Mouse (Mus musculus) intestine, embryonic 16.5 days (tissue): ENCODE data around the gene Phf11d. TPM values are rescaled to one million over a fixed set of nuclear protein-coding genes. Genes with fewer than 3 reads are reported as not detected.
"Not testable (repeated sequence)": the region's sequence is repeated elsewhere in the genome, so short reads cannot be mapped to it uniquely, and the experiment has no call there.

Source experiments
- ATAC-seq: fragments of 200-750 bp; cut with Nextera tagmentation; 2 replicates; pipeline ENCODE4 v1.8.0; 2017; ENCODE audit warnings: moderate TSS enrichment, moderate library complexity
- H3K27ac ChIP-seq: fragments of 300-500 bp; sonication (generic); 2 replicates; pipeline ENCODE4 v1.5.1; 2014; ENCODE audit warnings: mild to moderate bottlenecking, low read length
- H3K27me3 ChIP-seq: fragments of 300-500 bp; sonication (generic); replicated peaks from 2 replicates; pipeline ENCODE4 v1.6.1; 2014; ENCODE audit warnings: low read length, control low read depth, mixed read lengths; ENCODE audit not compliant: control insufficient read depth, insufficient read depth
- H3K36me3 ChIP-seq: fragments of 300-500 bp; sonication (generic); 2 replicates; pipeline ENCODE4 v1.6.1; 2014; ENCODE audit warnings: low read length, control low read depth; ENCODE audit not compliant: control insufficient read depth, insufficient read depth
- H3K4me1 ChIP-seq: fragments of 300-500 bp; sonication (generic); 2 replicates; pipeline ENCODE4 v1.6.1; 2014; ENCODE audit warnings: low read length, control low read depth, mixed read lengths; ENCODE audit not compliant: control insufficient read depth, insufficient read depth
- H3K4me2 ChIP-seq: fragments of 300-500 bp; sonication (generic); 2 replicates; pipeline ENCODE4 v1.6.1; 2014; ENCODE audit warnings: low read depth, low read length, control low read depth
- H3K4me3 ChIP-seq: fragments of 300-500 bp; sonication (generic); 2 replicates; pipeline ENCODE4 v1.5.1; 2014; ENCODE audit warnings: mild to moderate bottlenecking, low read length
- H3K9ac ChIP-seq: fragments of 300-500 bp; sonication (generic); 2 replicates; pipeline ENCODE4 v1.6.1; 2014; ENCODE audit warnings: low read depth, low read length
- H3K9me3 ChIP-seq: fragments of 300-500 bp; sonication (generic); 2 replicates; pipeline ENCODE4 v1.6.1; 2016; ENCODE audit warnings: low read length, control low read depth; ENCODE audit not compliant: control insufficient read depth
- WGBS: fragments of 180-500 bp; shearing (Covaris S2); extraction: QIAGEN DNeasy Blood & Tissue Kit; methylation state at CpG from one replicate; pipeline ENCODE4 v1.1.7; 2014; 5-methylcytosine and 5-hydroxymethylcytosine counted together
- polyA plus RNA-seq: library from polyadenylated mRNA; unstranded; fragments of >200 nt; fragmentation: Nextera tagmentation; extraction: Ambion mirVana; gene quantifications from 2 replicates; pipeline ENCODE4 v1.2.1, GENCODE M21; 2015

Phf11d gene
- polyA plus RNA-seq, 1 experiment from 2014 or later: 2.2 TPM

GRCm38 (mm10) chr14:59339541-59339940, 25.7 kb downstream of the Phf11d start:
- H3K4me2 ChIP-seq: no peak overlapping the region
- ATAC-seq: no peak
- H3K4me1 ChIP-seq: no peaks in the 10 kb centered on the region
- H3K9ac ChIP-seq: no peak overlapping the region
- no peaks in the 10 kb centered on the region for H3K36me3 ChIP-seq
- H3K27ac ChIP-seq: no peak overlapping the region
- H3K9me3 ChIP-seq: no peaks in the 10 kb centered on the region
- H3K27me3 ChIP-seq: no peaks in the 10 kb centered on the region
- no peak overlapping the region for H3K4me3 ChIP-seq
- WGBS: 90% methylated on average over 1 of the region's 1 CpGs

- 89% methylated on average over 3 of the region's 3 CpGs for WGBS
- H3K4me3 ChIP-seq, H3K36me3 ChIP-seq, H3K27ac ChIP-seq, H3K4me1 ChIP-seq, ATAC-seq, H3K9me3 ChIP-seq, H3K4me2 ChIP-seq, H3K9ac ChIP-seq, H3K27me3 ChIP-seq: not testable (repeated sequence)
These were observed 29.2 kb downstream of the Phf11d start for GRCm38 (mm10) chr14:59336056-59336455.

- WGBS: 46% methylated on average over 3 of the region's 3 CpGs
- not testable (repeated sequence) for H3K27me3 ChIP-seq, H3K27ac ChIP-seq, H3K36me3 ChIP-seq, ATAC-seq, H3K4me1 ChIP-seq, H3K4me2 ChIP-seq, H3K9ac ChIP-seq, H3K9me3 ChIP-seq, H3K4me3 ChIP-seq
These were observed 34.8 kb downstream of the Phf11d start for GRCm38 (mm10) chr14:59330499-59330898.

GRCm38 (mm10) chr14:59319970-59320369, 45.3 kb downstream of the Phf11d start:
- H3K9ac ChIP-seq, H3K4me1 ChIP-seq, H3K4me3 ChIP-seq, ATAC-seq, H3K27ac ChIP-seq, H3K4me2 ChIP-seq, H3K36me3 ChIP-seq, H3K9me3 ChIP-seq, H3K27me3 ChIP-seq: not testable (repeated sequence)
- WGBS: 82% methylated on average over 6 of the region's 6 CpGs

GRCm38 (mm10) chr14:59319036-59319435, 46.2 kb downstream of the Phf11d start:
- not testable (repeated sequence) for H3K9me3 ChIP-seq

More at GRCm38 (mm10) chr14:59319036-59319435, 46.2 kb downstream of the Phf11d start:
- not testable (repeated sequence) for H3K9ac ChIP-seq, H3K27me3 ChIP-seq, ATAC-seq, H3K4me3 ChIP-seq, H3K36me3 ChIP-seq, H3K4me1 ChIP-seq, H3K4me2 ChIP-seq, H3K27ac ChIP-seq
- 89% methylated on average over 3 of the region's 3 CpGs for WGBS

Other genes starting within 250 kb of the Phf11d start
- not detected in 2 replicates for gene 1700129C05Rik, start 222.6 kb downstream of the Phf11d start, polyA plus RNA-seq
- not detected in 2 replicates for gene Gm5142, start 186.7 kb downstream of the Phf11d start, polyA plus RNA-seq
- 46.4 and 51.0 TPM in 2 replicates for gene Rcbtb1, start 164.3 kb downstream of the Phf11d start, polyA plus RNA-seq
- not detected in 2 replicates for gene Gm6904, start 105.3 kb downstream of the Phf11d start, polyA plus RNA-seq
- 0.13 and 0.17 TPM in 2 replicates for gene Phf11a, start 67.9 kb downstream of the Phf11d start, polyA plus RNA-seq
- 0.88 and 1.0 TPM in 2 replicates for gene Phf11b, start 24.1 kb downstream of the Phf11d start, polyA plus RNA-seq
- 0.45 and 0.57 TPM in 2 replicates for gene Phf11c, start 29.9 kb upstream of the Phf11d start, polyA plus RNA-seq
- gene Setdb2, start 75.4 kb upstream of the Phf11d start, polyA plus RNA-seq: 7.2 and 8.3 TPM in 2 replicates
- gene Cab39l, start 75.5 kb upstream of the Phf11d start, polyA plus RNA-seq: 35.9 and 36.2 TPM in 2 replicates
- 30.4 and 32.3 TPM in 2 replicates for gene Cdadc1, start 232.5 kb upstream of the Phf11d start, polyA plus RNA-seq